25 mouse cellular contexts compared by ENCODE assay signal in the genomic region with DNA sequence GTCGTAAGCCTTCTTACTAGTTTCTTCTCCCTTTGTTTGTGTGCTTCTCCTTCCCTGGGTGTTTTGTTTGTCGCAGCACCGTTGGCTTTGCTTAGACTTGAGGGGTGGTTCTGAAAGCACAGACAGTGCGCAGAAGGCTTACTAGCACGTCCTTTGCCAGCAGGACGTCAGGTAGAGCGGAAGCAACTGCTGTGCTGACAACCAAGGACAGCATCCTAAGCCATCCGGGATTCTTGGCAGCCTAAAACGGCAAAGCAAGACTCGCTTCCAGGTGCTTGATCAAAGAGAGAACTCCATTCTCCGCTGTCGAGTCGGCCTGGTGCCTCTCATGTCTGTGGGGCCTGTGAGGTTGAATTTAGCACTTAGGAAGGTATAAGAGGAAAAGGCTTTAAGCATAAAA. TPM values are rescaled to one million over a fixed set of nuclear protein-coding genes. Genes with fewer than 3 reads are reported as not detected.
DNase-seq lines count a peak whose midpoint lies in the region; ATAC-seq and TF ChIP-seq lines count a peak whose summit lies in the region.
"Had no signal": no experiment of that assay in that cellular context is flagged by ENCODE, and none has a peak within 500 bp of the region (broad histone marks: within the 10 kb centered on the region; RNA-seq: fewer than 3 reads in every experiment).

No protein-coding gene starts in this region.

- peaks cover 8% of the 10 kb centered on the region for H3K4me1 ChIP-seq in forebrain, embryonic 15.5 days
- no peaks in the 10 kb centered on the region; the same call in 1 of the 2 replicates for H3K4me1 ChIP-seq in forebrain, embryonic 12.5 days
- H3K4me1 ChIP-seq: embryonic facial prominence, embryonic 12.5 days; hindbrain, embryonic 10.5 days had no signal

- H3K36me3 ChIP-seq in forebrain, embryonic 15.5 days = no peaks in the 10 kb centered on the region
- H3K36me3 ChIP-seq in forebrain, embryonic 12.5 days (replicated peaks) = peaks cover 22% of the 10 kb centered on the region; the same call in 1 of the 2 replicates

- no peak for TF ChIP-seq CTCF in brain, embryonic 14.5 days (IDR thresholded peaks at IDR 0.05; ENCODE audit: borderline replicate concordance, extremely low read depth, insufficient read depth, insufficient read length)

- H3K4me3 ChIP-seq in forebrain, embryonic 15.5 days = no peak overlapping the region
- no peak overlapping the region for H3K4me3 ChIP-seq in forebrain, embryonic 12.5 days (replicated peaks)
- H3K4me3 ChIP-seq: embryonic facial prominence, embryonic 12.5 days; heart, embryonic 13.5 days; hindbrain, embryonic 10.5 days; hindbrain, embryonic 15.5 days; kidney, embryonic 15.5 days had no signal

- H3K9me3 ChIP-seq in forebrain, embryonic 15.5 days = no peaks in the 10 kb centered on the region
- no peaks in the 10 kb centered on the region for H3K9me3 ChIP-seq in forebrain, embryonic 12.5 days
- H3K9me3 ChIP-seq: embryonic facial prominence, embryonic 12.5 days; heart, embryonic 13.5 days; hindbrain, embryonic 10.5 days; hindbrain, embryonic 15.5 days; kidney, embryonic 15.5 days had no signal

- 68% methylated on average over 13 of the region's 13 CpGs for WGBS in forebrain, embryonic 15.5 days
- WGBS in forebrain, embryonic 12.5 days = 82% methylated on average over 13 of the region's 13 CpGs

- no peak overlapping the region for H3K9ac ChIP-seq in forebrain, embryonic 15.5 days (replicated peaks)
- no peak overlapping the region for H3K9ac ChIP-seq in forebrain, embryonic 12.5 days
- H3K9ac ChIP-seq: embryonic facial prominence, embryonic 12.5 days; heart, embryonic 13.5 days; hindbrain, embryonic 15.5 days; kidney, embryonic 15.5 days; liver, embryonic 14.5 days; lung, embryonic 14.5 days had no signal

- DNase-seq in cerebellum, adult 11-12 months = peak; percentile 21
- no peak for DNase-seq in cerebellum, adult 9-10 months
- peak; percentile 10 for DNase-seq in ES-CJ7 (ENCODE audit: low read depth, low spot score)
- DNase-seq in brain, embryonic 14.5 days (ENCODE audit: low read depth) = peak; percentile 37
- DNase-seq in urinary bladder, postnatal 10 days (ENCODE audit: low spot score) = no peak
- DNase-seq: adrenal gland, postnatal 10 days; heart, postnatal 10 days; kidney, adult 11 months; kidney, postnatal 25 days; liver; lung, embryonic 14.5 days; lung, postnatal 14 days; right cerebral cortex, adult 18-20 months; spleen, adult 18-20 months; thymus, postnatal 14 days had no signal

- no peak for TF ChIP-seq POLR2A in brain, embryonic 14.5 days (IDR thresholded peaks at IDR 0.05; ENCODE audit: borderline replicate concordance, extremely low read depth, insufficient read depth, insufficient read length, poor library complexity, severe bottlenecking)

- no peak overlapping the region for H3K4me2 ChIP-seq in forebrain, embryonic 15.5 days (replicated peaks)
- no peak overlapping the region for H3K4me2 ChIP-seq in forebrain, embryonic 12.5 days
- H3K4me2 ChIP-seq: embryonic facial prominence, embryonic 12.5 days; heart, embryonic 13.5 days; hindbrain, embryonic 15.5 days; kidney, embryonic 15.5 days; lung, embryonic 14.5 days had no signal

- no peaks in the 10 kb centered on the region for H3K27me3 ChIP-seq in forebrain, embryonic 15.5 days
- no peaks in the 10 kb centered on the region for H3K27me3 ChIP-seq in forebrain, embryonic 12.5 days
- H3K27me3 ChIP-seq: embryonic facial prominence, embryonic 12.5 days; heart, embryonic 13.5 days; hindbrain, embryonic 15.5 days; kidney, embryonic 15.5 days had no signal

- ATAC-seq in forebrain, embryonic 15.5 days (replicated peaks) = no peak
- no peak for ATAC-seq in forebrain, embryonic 12.5 days (ENCODE audit: low FRiP score)
- ATAC-seq: inflammation-experienced regulatory T-cells, adult 6 months; midbrain, embryonic 16.5 days had no signal

- H3K27ac ChIP-seq in forebrain, embryonic 15.5 days (replicated peaks) = 0 out of 2 replicates have a peak overlapping the region, but pooled peaks have one; percentile 15
- H3K27ac ChIP-seq in forebrain, embryonic 12.5 days = no peak overlapping the region
- H3K27ac ChIP-seq: embryonic facial prominence, embryonic 12.5 days; heart, embryonic 13.5 days; hindbrain, embryonic 10.5 days; hindbrain, embryonic 15.5 days; kidney, embryonic 15.5 days; liver, embryonic 14.5 days had no signal

RNA-seq across cellular contexts. Expression of gene Nol10, which starts 44.9 kb away (rescaled TPM):
- 22.2 and 23.9 TPM in 2 replicates for polyA plus RNA-seq in forebrain, embryonic 15.5 days (2015; fragmentation: Nextera tagmentation; extraction: Ambion mirVana)
- 30.7 and 32.4 TPM in 2 replicates for polyA plus RNA-seq in forebrain, embryonic 12.5 days (2016; fragmentation: Nextera tagmentation; extraction: Ambion mirVana)
- polyA plus RNA-seq in brain, embryonic 14.5 days (2012; rRNA removed) = 15.0 and 16.3 TPM in 2 replicates

Comparison
In these comparisons a context has a peak if more than half of its experiments do, and no peak if none do; other contexts are left out.
1. DNase-seq: peak in cerebellum, adult 11-12 months (single experiment), ES-CJ7 (single experiment) and brain, embryonic 14.5 days (single experiment); none in cerebellum, adult 9-10 months (single experiment) and urinary bladder, postnatal 10 days (single experiment).